Mouse (Mus musculus) thymus, adult 2 months (tissue): ENCODE results near the gene Srgap3.

Experiments used
- CTCF ChIP-seq: fragments of 200-500 bp; IDR thresholded peaks from 2 replicates; pipeline ENCODE4 v1.5.1; 2012; ENCODE audit warnings: mild to moderate bottlenecking, control low read depth, low read length, moderate library complexity, borderline replicate concordance; ENCODE audit not compliant: control insufficient read depth, poor library complexity, insufficient read depth; ENCODE audit errors: extremely low read depth
- POLR2A ChIP-seq: fragments of 200-500 bp; IDR thresholded peaks from 2 replicates; pipeline ENCODE4 v1.6.1; 2012; ENCODE audit warnings: mild to moderate bottlenecking, low read length, control low read depth, moderate library complexity; ENCODE audit not compliant: control insufficient read depth, poor library complexity, insufficient read depth; ENCODE audit errors: extremely low read depth

- TF ChIP-seq CTCF, result no peak
- TF ChIP-seq POLR2A, result no peak
These were observed 43.3 kb downstream of the Srgap3 start for GRCm38 (mm10) chr6:112903796-112904195.
